8 mouse cellular contexts compared by ENCODE assay signal in genomic region chr4:155222552-155222840, GRCm38 (mm10). TPM values are rescaled to one million over a fixed set of nuclear protein-coding genes. Genes with fewer than 3 reads are reported as not detected.
DNase-seq lines count a peak whose midpoint lies in the region; ATAC-seq and TF ChIP-seq lines count a peak whose summit lies in the region.

Gene Ski, minus strand, starts transcription at chr4:155222592.

- no peaks in the 10 kb centered on the region for H3K36me3 ChIP-seq in heart, embryonic 12.5 days
- H3K36me3 ChIP-seq in neural tube, embryonic 12.5 days: no peaks in the 10 kb centered on the region

- 18% methylated on average over 62 of the region's 63 CpGs for WGBS in heart, embryonic 12.5 days
- WGBS in neural tube, embryonic 12.5 days: under 1% methylated on average over 15 of the region's 63 CpGs

- peak within 1 kb of the TSS; percentile 99 for H3K9ac ChIP-seq in heart, embryonic 12.5 days
- peak within 1 kb of the TSS; percentile 98 for H3K9ac ChIP-seq in neural tube, embryonic 12.5 days

- no peak for TF ChIP-seq POLR2A in bone marrow macrophage, adult 2 months (IDR thresholded peaks at IDR 0.05; ENCODE audit: borderline replicate concordance, low read depth, low read length)

- H3K4me2 ChIP-seq in heart, embryonic 12.5 days: peak within 1 kb of the TSS; percentile 97
- peak within 1 kb of the TSS; percentile 92 for H3K4me2 ChIP-seq in neural tube, embryonic 12.5 days (replicated peaks)

- H3K27ac ChIP-seq in bone marrow macrophage, adult 2 months (ENCODE audit: insufficient read depth, low read depth, low read length): peak within 1 kb of the TSS; percentile 91
- H3K27ac ChIP-seq in heart, embryonic 12.5 days (ENCODE audit: poor library complexity, severe bottlenecking): peak within 1 kb of the TSS; percentile 96
- peak within 1 kb of the TSS; percentile 90 for H3K27ac ChIP-seq in neural tube, embryonic 12.5 days

- H3K4me1 ChIP-seq in bone marrow macrophage, adult 2 months (ENCODE audit: control insufficient read depth, insufficient read depth, low read length): peaks cover 30% of the 10 kb centered on the region
- H3K4me1 ChIP-seq in heart, embryonic 12.5 days (replicated peaks): peaks cover 44% of the 10 kb centered on the region
- peaks cover 48% of the 10 kb centered on the region for H3K4me1 ChIP-seq in neural tube, embryonic 12.5 days

- no peaks in the 10 kb centered on the region for H3K9me3 ChIP-seq in heart, embryonic 12.5 days (replicated peaks)
- H3K9me3 ChIP-seq in neural tube, embryonic 12.5 days: no peaks in the 10 kb centered on the region

- H3K4me3 ChIP-seq in bone marrow macrophage, adult 2 months (ENCODE audit: insufficient read depth, low read length): peak within 1 kb of the TSS; percentile 71
- peak within 1 kb of the TSS; percentile 98 for H3K4me3 ChIP-seq in heart, embryonic 12.5 days
- H3K4me3 ChIP-seq in neural tube, embryonic 12.5 days: peak within 1 kb of the TSS; percentile 95

- no peak for DNase-seq in layer of hippocampus, adult 18-20 months (ENCODE audit: low spot score in 2 of 2)
- no peak for DNase-seq in layer of hippocampus, adult 9-10 months (ENCODE audit: low spot score)
- DNase-seq in left cerebral cortex, postnatal 10 days (ENCODE audit: extremely low spot score in 1 of 2, low spot score in 2 of 2): no peak
- DNase-seq in spleen, postnatal 36 days (ENCODE audit: low spot score in 2 of 2): no peak
- DNase-seq in thymus, postnatal 25 days: no peak

- TF ChIP-seq CTCF in bone marrow macrophage, adult 2 months (IDR thresholded peaks at IDR 0.05; ENCODE audit: low read depth, low read length): no peak

- ATAC-seq in heart, embryonic 12.5 days (ENCODE audit: insufficient number of reproducible peaks, low FRiP score): no peak
- no peak for ATAC-seq in neural tube, embryonic 12.5 days (ENCODE audit: low FRiP score, low read depth)

- H3K27me3 ChIP-seq in heart, embryonic 12.5 days (replicated peaks): no peaks in the 10 kb centered on the region
- H3K27me3 ChIP-seq in neural tube, embryonic 12.5 days (replicated peaks): no peaks in the 10 kb centered on the region

- intact Hi-C loops in left cerebral cortex, postnatal 10 days (cut with DNase I): no loop called here

RNA-seq across cellular contexts. Expression of gene Ski, which starts in this region (rescaled TPM):
- 100 to 1,000 TPM; 136 to 138 TPM for total RNA-seq in layer of hippocampus, adult 18-20 months (2021)
- 61.1 and 63.9 TPM in 2 replicates for polyA plus RNA-seq in bone marrow macrophage, adult 2 months (2012; ENCODE audit: insufficient read depth, insufficient read length, missing spikeins)
- polyA plus RNA-seq in heart, embryonic 12.5 days (2016; fragmentation: Nextera tagmentation; extraction: Ambion mirVana): 11.9 and 14.0 TPM in 2 replicates
- total RNA-seq in left cerebral cortex, postnatal 10 days (2021): 100 to 1,000 TPM; 108 to 111 TPM
- 12.3 and 13.2 TPM in 2 replicates for polyA plus RNA-seq in neural tube, embryonic 12.5 days (2016; fragmentation: Nextera tagmentation; extraction: Ambion mirVana)
